Mouse (Mus musculus) forebrain, embryonic 12.5 days (tissue): Measurements from ENCODE around the gene Fnbp1l. TPM values are rescaled to one million over a fixed set of nuclear protein-coding genes. Genes with fewer than 3 reads are reported as not detected.

Experiments
- ATAC-seq: fragments of 200-750 bp; cut with Nextera tagmentation; 2 replicates; pipeline ENCODE4 v1.8.0; 2017; ENCODE audit warnings: moderate TSS enrichment; ENCODE audit not compliant: low FRiP score
- H3K27ac ChIP-seq: fragments of 300-500 bp; sonication (generic); 2 replicates; pipeline ENCODE4 v1.5.1; 2016; ENCODE audit warnings: mild to moderate bottlenecking
- H3K27me3 ChIP-seq: fragments of 300-500 bp; sonication (generic); 2 replicates; pipeline ENCODE4 v1.6.1; 2016; ENCODE audit warnings: mild to moderate bottlenecking
- H3K36me3 ChIP-seq: fragments of 300-500 bp; sonication (generic); replicated peaks from 2 replicates; pipeline ENCODE4 v1.6.1; 2016; ENCODE audit warnings: mild to moderate bottlenecking
- H3K4me1 ChIP-seq: fragments of 300-500 bp; sonication (generic); 2 replicates; pipeline ENCODE4 v1.6.1; 2016
- H3K4me2 ChIP-seq: fragments of 300-500 bp; sonication (generic); 2 replicates; pipeline ENCODE4 v1.6.1; 2016; ENCODE audit warnings: mild to moderate bottlenecking, moderate library complexity
- H3K4me3 ChIP-seq: fragments of 300-500 bp; sonication (generic); replicated peaks from 2 replicates; pipeline ENCODE4 v1.5.1; 2016; ENCODE audit warnings: mild to moderate bottlenecking
- H3K9ac ChIP-seq: fragments of 300-500 bp; sonication (generic); 2 replicates; pipeline ENCODE4 v1.6.1; 2016; ENCODE audit warnings: mild to moderate bottlenecking
- H3K9me3 ChIP-seq: fragments of 300-500 bp; sonication (generic); 2 replicates; pipeline ENCODE4 v1.6.1; 2016
- WGBS: fragments of 180-500 bp; shearing (Covaris S2); methylation state at CpG from one replicate; pipeline ENCODE4 v1.1.7; 2016; 5-methylcytosine and 5-hydroxymethylcytosine counted together
- polyA plus RNA-seq: library from polyadenylated mRNA; unstranded; fragments of >200 nt; fragmentation: Nextera tagmentation; extraction: Ambion mirVana; gene quantifications from 2 replicates; pipeline ENCODE4 v1.2.1, GENCODE M21; 2016

The Fnbp1l gene
- polyA plus RNA-seq: 133 and 146 TPM in 2 replicates

GRCm38 (mm10) chr3:122618991-122619930, at the start of gene Fnbp1l:
TSS of gene Fnbp1l (minus strand) at chr3:122619715.
- Histone ChIP-seq H3K27ac (peak within 1 kb of the TSS; percentile 99), H3K9me3 (no peaks in the 10 kb centered on the region)
- ATAC-seq: peak; percentile 87

GRCm38 (mm10) chr3:122660795-122661194, 41.3 kb upstream of the Fnbp1l start:
- Histone ChIP-seq H3K4me2 (no peak overlapping the region), H3K36me3 (no peaks in the 10 kb centered on the region), H3K9me3 (no peaks in the 10 kb centered on the region), H3K27ac (no peak overlapping the region), H3K27me3 (no peaks in the 10 kb centered on the region), H3K4me3 (no peak overlapping the region), H3K9ac (no peak overlapping the region), H3K4me1 (no peaks in the 10 kb centered on the region)
- 82% methylated on average over 2 of the region's 2 CpGs for WGBS
- no peak for ATAC-seq

More at GRCm38 (mm10) chr3:122618991-122619930, at the start of gene Fnbp1l:
- Histone ChIP-seq H3K36me3 (no peaks in the 10 kb centered on the region), H3K4me2 (peak within 1 kb of the TSS; percentile 83), H3K9ac (peak within 1 kb of the TSS; percentile 99), H3K4me3 (peak within 1 kb of the TSS; percentile 95), H3K27me3 (no peaks in the 10 kb centered on the region), H3K4me1 (peaks cover 27% of the 10 kb centered on the region)
- 1% methylated on average over 86 of the region's 118 CpGs for WGBS

GRCm38 (mm10) chr3:122659261-122659917, 39.9 kb upstream of the Fnbp1l start:
- H3K27ac ChIP-seq: no peak overlapping the region
- no peak overlapping the region for H3K9ac ChIP-seq
- H3K36me3 ChIP-seq: no peaks in the 10 kb centered on the region
- WGBS: 84% methylated on average over 5 of the region's 5 CpGs
- no peaks in the 10 kb centered on the region for H3K4me1 ChIP-seq
- H3K4me3 ChIP-seq: no peak overlapping the region
- H3K27me3 ChIP-seq: no peaks in the 10 kb centered on the region
- no peak for ATAC-seq
- H3K9me3 ChIP-seq: no peaks in the 10 kb centered on the region
- H3K4me2 ChIP-seq: no peak overlapping the region

GRCm38 (mm10) chr3:122647195-122647837, 27.8 kb upstream of the Fnbp1l start:
- H3K4me3 ChIP-seq: no peak overlapping the region
- no peak overlapping the region for H3K4me2 ChIP-seq
- H3K27ac ChIP-seq: no peak overlapping the region
- no peak for ATAC-seq
- peaks cover 3% of the 10 kb centered on the region for H3K4me1 ChIP-seq
- no peaks in the 10 kb centered on the region for H3K36me3 ChIP-seq
- no peaks in the 10 kb centered on the region for H3K9me3 ChIP-seq
- WGBS: 69% methylated on average over 13 of the region's 13 CpGs
- no peaks in the 10 kb centered on the region for H3K27me3 ChIP-seq
- no peak overlapping the region for H3K9ac ChIP-seq

GRCm38 (mm10) chr3:122640286-122640685, 20.8 kb upstream of the Fnbp1l start:
- Histone ChIP-seq H3K4me1 (peaks cover 3% of the 10 kb centered on the region), H3K4me2 (no peak overlapping the region), H3K27me3 (no peaks in the 10 kb centered on the region), H3K36me3 (no peaks in the 10 kb centered on the region), H3K4me3 (no peak overlapping the region), H3K27ac (no peak overlapping the region), H3K9ac (no peak overlapping the region), H3K9me3 (no peaks in the 10 kb centered on the region)
- no peak for ATAC-seq

GRCm38 (mm10) chr3:122639197-122639475, 19.6 kb upstream of the Fnbp1l start:
- Histone ChIP-seq H3K9me3 (no peaks in the 10 kb centered on the region), H3K27me3 (no peaks in the 10 kb centered on the region), H3K4me1 (peaks cover 6% of the 10 kb centered on the region), H3K27ac (no peak overlapping the region), H3K9ac (no peak overlapping the region), H3K36me3 (no peaks in the 10 kb centered on the region), H3K4me2 (no peak overlapping the region), H3K4me3 (no peak overlapping the region)
- ATAC-seq: no peak; the same call in 1 of the 2 replicates
- 83% methylated on average over 2 of the region's 2 CpGs for WGBS

GRCm38 (mm10) chr3:122638329-122639196, 19.0 kb upstream of the Fnbp1l start:
- Histone ChIP-seq H3K27ac (no peak overlapping the region), H3K4me2 (no peak overlapping the region), H3K27me3 (no peaks in the 10 kb centered on the region), H3K4me3 (no peak overlapping the region), H3K36me3 (no peaks in the 10 kb centered on the region), H3K4me1 (peaks cover 6% of the 10 kb centered on the region), H3K9me3 (no peaks in the 10 kb centered on the region), H3K9ac (no peak overlapping the region)
- 34% methylated on average over 14 of the region's 14 CpGs for WGBS
- peak; percentile 87 for ATAC-seq

- H3K27ac ChIP-seq: no peak overlapping the region
- no peak overlapping the region for H3K4me3 ChIP-seq
- WGBS: 89% methylated on average over 1 of the region's 1 CpGs
- no peaks in the 10 kb centered on the region for H3K36me3 ChIP-seq
- H3K27me3 ChIP-seq: no peaks in the 10 kb centered on the region
- H3K4me1 ChIP-seq: peaks cover 6% of the 10 kb centered on the region
- H3K9ac ChIP-seq: no peak overlapping the region
- H3K9me3 ChIP-seq: no peaks in the 10 kb centered on the region
- no peak overlapping the region for H3K4me2 ChIP-seq
- no peak for ATAC-seq
Observed at GRCm38 (mm10) chr3:122637280-122637679, 17.8 kb upstream of the Fnbp1l start.

GRCm38 (mm10) chr3:122635246-122635645, 15.7 kb upstream of the Fnbp1l start:
- H3K27ac ChIP-seq: no peak overlapping the region
- no peaks in the 10 kb centered on the region for H3K9me3 ChIP-seq
- peak overlapping the region; percentile 9; the same call in 1 of the 2 replicates for H3K4me2 ChIP-seq
- no peak for ATAC-seq
- no peak overlapping the region for H3K4me3 ChIP-seq
- H3K36me3 ChIP-seq: no peaks in the 10 kb centered on the region
- WGBS: 7% methylated on average over 12 of the region's 12 CpGs
- no peak overlapping the region for H3K9ac ChIP-seq
- no peaks in the 10 kb centered on the region for H3K27me3 ChIP-seq
- peaks cover 6% of the 10 kb centered on the region for H3K4me1 ChIP-seq

- H3K36me3 ChIP-seq: no peaks in the 10 kb centered on the region
- no peak overlapping the region for H3K27ac ChIP-seq
- no peak overlapping the region for H3K9ac ChIP-seq
- WGBS: 11% methylated on average over 13 of the region's 13 CpGs
- no peaks in the 10 kb centered on the region for H3K27me3 ChIP-seq
- no peaks in the 10 kb centered on the region for H3K9me3 ChIP-seq
- ATAC-seq: no peak
- 0 out of 2 replicates have a peak, but pooled peaks cover 6% of the 10 kb centered on the region for H3K4me1 ChIP-seq
- no peak overlapping the region for H3K4me3 ChIP-seq
- peak overlapping the region; percentile 30; the same call in 1 of the 2 replicates for H3K4me2 ChIP-seq
Observed at GRCm38 (mm10) chr3:122629580-122629979, 10.1 kb upstream of the Fnbp1l start.

GRCm38 (mm10) chr3:122628956-122629355, 9.4 kb upstream of the Fnbp1l start:
- no peaks in the 10 kb centered on the region for H3K9me3 ChIP-seq
- no peaks in the 10 kb centered on the region for H3K27me3 ChIP-seq
- H3K27ac ChIP-seq: no peak overlapping the region
- H3K9ac ChIP-seq: no peak overlapping the region
- H3K4me1 ChIP-seq: 0 out of 2 replicates have a peak, but pooled peaks cover 6% of the 10 kb centered on the region
- no peak overlapping the region for H3K4me2 ChIP-seq
- 84% methylated on average over 3 of the region's 3 CpGs for WGBS
- no peak overlapping the region for H3K4me3 ChIP-seq
- no peaks in the 10 kb centered on the region for H3K36me3 ChIP-seq
- no peak for ATAC-seq
